Mouse (Mus musculus) stomach, embryonic 15.5 days (tissue): ENCODE measurements around the gene Mcrs1. TPM values are rescaled to one million over a fixed set of nuclear protein-coding genes. Genes with fewer than 3 reads are reported as not detected.
A peak's percentile ranks its signal among the peaks of the same experiment; 100 is the strongest.

Experiments
- ATAC-seq: fragments of 200-750 bp; cut with Nextera tagmentation; 2 replicates; pipeline ENCODE4 v1.8.0; 2017; ENCODE audit warnings: low read depth, moderate number of reproducible peaks, moderate TSS enrichment; ENCODE audit not compliant: insufficient read depth, low FRiP score
- H3K27ac ChIP-seq: fragments of 300-500 bp; sonication (generic); 2 replicates; pipeline ENCODE4 v1.5.1; 2015; ENCODE audit warnings: mild to moderate bottlenecking, inconsistent platforms
- H3K27me3 ChIP-seq: fragments of 300-500 bp; sonication (generic); replicated peaks from 2 replicates; pipeline ENCODE4 v1.6.1; 2015; ENCODE audit warnings: inconsistent platforms
- H3K36me3 ChIP-seq: fragments of 300-500 bp; sonication (generic); 2 replicates; pipeline ENCODE4 v1.6.1; 2015; ENCODE audit warnings: inconsistent platforms
- H3K4me1 ChIP-seq: fragments of 300-500 bp; sonication (generic); 2 replicates; pipeline ENCODE4 v1.6.1; 2015; ENCODE audit warnings: inconsistent platforms
- H3K4me2 ChIP-seq: fragments of 300-500 bp; sonication (generic); 2 replicates; pipeline ENCODE4 v1.6.1; 2015; ENCODE audit warnings: mild to moderate bottlenecking, inconsistent platforms
- H3K4me3 ChIP-seq: fragments of 300-500 bp; sonication (generic); replicated peaks from 2 replicates; pipeline ENCODE4 v1.5.1; 2015; ENCODE audit warnings: inconsistent platforms
- H3K9ac ChIP-seq: fragments of 300-500 bp; sonication (generic); 2 replicates; pipeline ENCODE4 v1.6.1; 2015; ENCODE audit warnings: inconsistent platforms
- H3K9me3 ChIP-seq: fragments of 300-500 bp; sonication (generic); 2 replicates; pipeline ENCODE4 v1.6.1; 2016; ENCODE audit warnings: inconsistent platforms
- WGBS: fragments of 180-500 bp; shearing (Covaris S2); methylation state at CpG from one replicate; pipeline ENCODE4 v1.1.7; 2015; 5-methylcytosine and 5-hydroxymethylcytosine counted together
- polyA plus RNA-seq: library from polyadenylated mRNA; unstranded; fragments of >200 nt; fragmentation: Nextera tagmentation; extraction: Ambion mirVana; gene quantifications from 2 replicates; pipeline ENCODE4 v1.2.1, GENCODE M21; 2015

Mcrs1 gene
- polyA plus RNA-seq = 107 and 122 TPM in 2 replicates

- H3K4me3 ChIP-seq = peak within 1 kb of the TSS; percentile 60
- peak within 1 kb of the TSS; percentile 69 for H3K4me2 ChIP-seq
- WGBS = under 1% methylated on average over 52 of the region's 52 CpGs
- H3K27ac ChIP-seq = peak within 1 kb of the TSS; percentile 97
- no peaks in the 10 kb centered on the region for H3K27me3 ChIP-seq
- ATAC-seq = peak; percentile 92
- peak within 1 kb of the TSS; percentile 37; the same call in 1 of the 2 replicates for H3K9ac ChIP-seq
- H3K36me3 ChIP-seq = peaks cover 14% of the 10 kb centered on the region; the same call in 1 of the 2 replicates
- H3K4me1 ChIP-seq = 0 out of 2 replicates have a peak, but pooled peaks cover 7% of the 10 kb centered on the region
- no peaks in the 10 kb centered on the region for H3K9me3 ChIP-seq
Observed at GRCm38 (mm10) chr15:99251626-99252380, at the start of gene Mcrs1. Gene Mcrs1 (minus strand): TSS chr15:99251961.

GRCm38 (mm10) chr15:99296213-99296612, 44.5 kb upstream of the Mcrs1 start:
- peak overlapping the region; percentile 59 for H3K4me3 ChIP-seq
- no peaks in the 10 kb centered on the region for H3K9me3 ChIP-seq
- 42% methylated on average over 5 of the region's 5 CpGs for WGBS
- peaks cover 13% of the 10 kb centered on the region for H3K4me1 ChIP-seq
- H3K9ac ChIP-seq = no peak overlapping the region
- peak overlapping the region; percentile 89 for H3K27ac ChIP-seq
- H3K4me2 ChIP-seq = peak overlapping the region; percentile 68
- H3K36me3 ChIP-seq = no peaks in the 10 kb centered on the region
- no peaks in the 10 kb centered on the region for H3K27me3 ChIP-seq
- no peak for ATAC-seq

- peak; percentile 15 for ATAC-seq
- WGBS = under 1% methylated on average over 15 of the region's 17 CpGs
- peak within 1 kb of the TSS; percentile 89 for H3K27ac ChIP-seq
- peak within 1 kb of the TSS; percentile 47 for H3K9ac ChIP-seq
- H3K4me2 ChIP-seq = peak within 1 kb of the TSS; percentile 68
- H3K4me1 ChIP-seq = peaks cover 13% of the 10 kb centered on the region
- no peaks in the 10 kb centered on the region for H3K27me3 ChIP-seq
- no peaks in the 10 kb centered on the region for H3K36me3 ChIP-seq
- H3K4me3 ChIP-seq = peak within 1 kb of the TSS; percentile 59
- H3K9me3 ChIP-seq = no peaks in the 10 kb centered on the region
Observed at GRCm38 (mm10) chr15:99295484-99295981, 43.8 kb upstream of the Mcrs1 start, which contains the start of gene Fam186b. Gene Fam186b (minus strand): TSS chr15:99295888.

GRCm38 (mm10) chr15:99294813-99295374, 43.1 kb upstream of the Mcrs1 start, which contains the start of gene Prpf40b:
Gene Prpf40b (plus strand): TSS chr15:99295087.
- Histone ChIP-seq H3K27me3 (no peaks in the 10 kb centered on the region), H3K9me3 (no peaks in the 10 kb centered on the region), H3K9ac (peak within 1 kb of the TSS; percentile 47), H3K4me3 (peak within 1 kb of the TSS; percentile 59), H3K4me2 (peak within 1 kb of the TSS; percentile 68), H3K27ac (peak within 1 kb of the TSS; percentile 89), H3K36me3 (no peaks in the 10 kb centered on the region), H3K4me1 (peaks cover 13% of the 10 kb centered on the region)
- peak; percentile 94 for ATAC-seq
- WGBS = under 1% methylated on average over 58 of the region's 64 CpGs

GRCm38 (mm10) chr15:99294287-99294686, 42.5 kb upstream of the Mcrs1 start:
- ATAC-seq = no peak
- WGBS = 17% methylated on average over 16 of the region's 16 CpGs
- H3K4me2 ChIP-seq = peak overlapping the region; percentile 68
- H3K4me3 ChIP-seq = peak overlapping the region; percentile 59
- no peaks in the 10 kb centered on the region for H3K36me3 ChIP-seq
- peaks cover 13% of the 10 kb centered on the region for H3K4me1 ChIP-seq
- 0 out of 2 replicates have a peak overlapping the region, but pooled peaks have one; percentile 89 for H3K27ac ChIP-seq
- no peaks in the 10 kb centered on the region for H3K27me3 ChIP-seq
- peak overlapping the region; percentile 4; the same call in 1 of the 2 replicates for H3K9ac ChIP-seq
- H3K9me3 ChIP-seq = no peaks in the 10 kb centered on the region

GRCm38 (mm10) chr15:99290586-99290985, 38.8 kb upstream of the Mcrs1 start:
- no peak overlapping the region for H3K27ac ChIP-seq
- no peaks in the 10 kb centered on the region for H3K27me3 ChIP-seq
- 84% methylated on average over 11 of the region's 11 CpGs for WGBS
- ATAC-seq = no peak
- peaks cover 4% of the 10 kb centered on the region; the same call in 1 of the 2 replicates for H3K4me1 ChIP-seq
- no peak overlapping the region for H3K9ac ChIP-seq
- no peaks in the 10 kb centered on the region for H3K36me3 ChIP-seq
- H3K4me3 ChIP-seq = no peak overlapping the region
- no peaks in the 10 kb centered on the region for H3K9me3 ChIP-seq
- H3K4me2 ChIP-seq = no peak overlapping the region

- H3K4me3 ChIP-seq = no peak overlapping the region
- WGBS = 52% methylated on average over 8 of the region's 8 CpGs
- H3K27ac ChIP-seq = no peak overlapping the region
- H3K9me3 ChIP-seq = no peaks in the 10 kb centered on the region
- H3K4me1 ChIP-seq = 0 out of 2 replicates have a peak, but pooled peaks cover 4% of the 10 kb centered on the region
- no peaks in the 10 kb centered on the region for H3K27me3 ChIP-seq
- no peaks in the 10 kb centered on the region for H3K36me3 ChIP-seq
- no peak overlapping the region for H3K4me2 ChIP-seq
- no peak overlapping the region for H3K9ac ChIP-seq
- no peak for ATAC-seq
Observed at GRCm38 (mm10) chr15:99285189-99285535, 33.4 kb upstream of the Mcrs1 start.

- peak; percentile 84 for ATAC-seq
- no peaks in the 10 kb centered on the region for H3K36me3 ChIP-seq
- 0 out of 2 replicates have a peak, but pooled peaks cover 4% of the 10 kb centered on the region for H3K4me1 ChIP-seq
- H3K4me3 ChIP-seq = no peak overlapping the region
- no peak overlapping the region for H3K27ac ChIP-seq
- 28% methylated on average over 14 of the region's 14 CpGs for WGBS
- H3K4me2 ChIP-seq = no peak overlapping the region
- no peaks in the 10 kb centered on the region for H3K9me3 ChIP-seq
- H3K9ac ChIP-seq = no peak overlapping the region
- H3K27me3 ChIP-seq = no peaks in the 10 kb centered on the region
Observed at GRCm38 (mm10) chr15:99284527-99285188, 32.9 kb upstream of the Mcrs1 start.

GRCm38 (mm10) chr15:99283456-99283855, 31.7 kb upstream of the Mcrs1 start:
- Histone ChIP-seq H3K4me1 (0 out of 2 replicates have a peak, but pooled peaks cover 4% of the 10 kb centered on the region), H3K36me3 (no peaks in the 10 kb centered on the region), H3K27me3 (no peaks in the 10 kb centered on the region), H3K9ac (no peak overlapping the region), H3K9me3 (no peaks in the 10 kb centered on the region), H3K27ac (no peak overlapping the region), H3K4me3 (no peak overlapping the region), H3K4me2 (no peak overlapping the region)
- WGBS = 66% methylated on average over 10 of the region's 10 CpGs
- ATAC-seq = no peak

GRCm38 (mm10) chr15:99278271-99278670, 26.5 kb upstream of the Mcrs1 start:
- Histone ChIP-seq H3K9me3 (no peaks in the 10 kb centered on the region), H3K36me3 (no peaks in the 10 kb centered on the region), H3K4me1 (no peaks in the 10 kb centered on the region), H3K4me3 (no peak overlapping the region), H3K9ac (no peak overlapping the region), H3K27me3 (no peaks in the 10 kb centered on the region), H3K27ac (no peak overlapping the region), H3K4me2 (no peak overlapping the region)
- ATAC-seq = no peak; the same call in 1 of the 2 replicates
- WGBS = 77% methylated on average over 7 of the region's 7 CpGs

GRCm38 (mm10) chr15:99276095-99276494, 24.3 kb upstream of the Mcrs1 start:
- Histone ChIP-seq H3K4me3 (no peak overlapping the region), H3K27me3 (no peaks in the 10 kb centered on the region), H3K4me1 (no peaks in the 10 kb centered on the region), H3K27ac (no peak overlapping the region), H3K9ac (no peak overlapping the region), H3K9me3 (no peaks in the 10 kb centered on the region), H3K4me2 (no peak overlapping the region), H3K36me3 (no peaks in the 10 kb centered on the region)
- WGBS = 81% methylated on average over 8 of the region's 8 CpGs
- ATAC-seq = no peak
